Mouse (Mus musculus) neural tube, embryonic 11.5 days (tissue): ENCODE data around the gene Prkag1. TPM values are rescaled to one million over a fixed set of nuclear protein-coding genes. Genes with fewer than 3 reads are reported as not detected.

Experiments used
- ATAC-seq: fragments of 200-750 bp; cut with Nextera tagmentation; 2 replicates; pipeline ENCODE4 v1.8.0; 2017; ENCODE audit warnings: moderate number of reproducible peaks, mild to moderate bottlenecking, moderate TSS enrichment, moderate library complexity; ENCODE audit not compliant: insufficient read depth, low FRiP score, low TSS enrichment
- DNase-seq: peaks from one replicate; pipeline ENCODE4 v3.0.0-alpha.2; 2015; ENCODE audit warnings: low spot score
- H3K27ac ChIP-seq: fragments of 300-500 bp; sonication (generic); 2 replicates; pipeline ENCODE4 v1.5.1; 2014; ENCODE audit warnings: low read depth, mild to moderate bottlenecking, low read length
- H3K27me3 ChIP-seq: fragments of 300-500 bp; sonication (generic); 2 replicates; pipeline ENCODE4 v1.6.1; 2014; ENCODE audit warnings: mild to moderate bottlenecking, low read length, mixed read lengths; ENCODE audit not compliant: control insufficient read depth, insufficient read depth
- H3K36me3 ChIP-seq: fragments of 300-500 bp; sonication (generic); 2 replicates; pipeline ENCODE4 v1.6.1; 2014; ENCODE audit warnings: mild to moderate bottlenecking, low read length, moderate library complexity, mixed read lengths; ENCODE audit not compliant: control insufficient read depth, insufficient read depth
- H3K4me1 ChIP-seq: fragments of 300-500 bp; sonication (generic); 2 replicates; pipeline ENCODE4 v1.6.1; 2014; ENCODE audit warnings: low read length, mixed read lengths; ENCODE audit not compliant: control insufficient read depth, insufficient read depth
- H3K4me2 ChIP-seq: fragments of 300-500 bp; sonication (generic); 2 replicates; pipeline ENCODE4 v1.6.1; 2014; ENCODE audit warnings: low read depth, mild to moderate bottlenecking, moderate library complexity
- H3K4me3 ChIP-seq: fragments of 300-500 bp; sonication (generic); 2 replicates; pipeline ENCODE4 v1.5.1; 2014; ENCODE audit warnings: low read depth, low read length
- H3K9ac ChIP-seq: fragments of 300-500 bp; sonication (generic); 2 replicates; pipeline ENCODE4 v1.6.1; 2014; ENCODE audit warnings: mild to moderate bottlenecking, low read length
- H3K9me3 ChIP-seq: fragments of 300-500 bp; sonication (generic); 2 replicates; pipeline ENCODE4 v1.6.1; 2016; ENCODE audit warnings: low read length; ENCODE audit not compliant: control insufficient read depth
- WGBS: fragments of 180-500 bp; shearing (Covaris S2); extraction: QIAGEN DNeasy Blood & Tissue Kit; methylation state at CpG from one replicate; pipeline ENCODE4 v1.1.7; 2014; 5-methylcytosine and 5-hydroxymethylcytosine counted together
- polyA plus RNA-seq: library from polyadenylated mRNA; unstranded; fragments of >200 nt; fragmentation: Nextera tagmentation; extraction: Ambion mirVana; gene quantifications from 2 replicates; pipeline ENCODE4 v1.2.1, GENCODE M21; 2014

Prkag1 gene
- polyA plus RNA-seq, 1 experiment from 2014 or later = 73.1 TPM

GRCm38 (mm10) chr15:98868346-98869063 is 37.2 kb upstream of the Prkag1 start:
- peaks cover 21% of the 10 kb centered on the region for H3K36me3 ChIP-seq
- no peaks in the 10 kb centered on the region for H3K27me3 ChIP-seq
- H3K9ac ChIP-seq = peak overlapping the region; percentile 99
- DNase-seq (no peak), ATAC-seq (no peak)
- peak overlapping the region; percentile 93 for H3K4me3 ChIP-seq
- 44% methylated on average over 11 of the region's 11 CpGs for WGBS
- no peaks in the 10 kb centered on the region for H3K9me3 ChIP-seq
- no peak overlapping the region; the same call in 1 of the 2 replicates for H3K27ac ChIP-seq
- H3K4me2 ChIP-seq = peak overlapping the region; percentile 91
- H3K4me1 ChIP-seq = peaks cover 24% of the 10 kb centered on the region

- DNase-seq (no peak), ATAC-seq (no peak)
- H3K36me3 ChIP-seq = peaks cover 30% of the 10 kb centered on the region
- no peaks in the 10 kb centered on the region for H3K9me3 ChIP-seq
- no peak overlapping the region for H3K4me3 ChIP-seq
- peaks cover 20% of the 10 kb centered on the region for H3K4me1 ChIP-seq
- 82% methylated on average over 6 of the region's 6 CpGs for WGBS
- no peak overlapping the region for H3K4me2 ChIP-seq
- H3K27ac ChIP-seq = no peak overlapping the region
- no peaks in the 10 kb centered on the region for H3K27me3 ChIP-seq
- no peak overlapping the region for H3K9ac ChIP-seq
These were observed 36.0 kb upstream of the Prkag1 start for GRCm38 (mm10) chr15:98867321-98867720.

GRCm38 (mm10) chr15:98866501-98866900 is 35.2 kb upstream of the Prkag1 start:
- Histone ChIP-seq H3K9me3 (no peaks in the 10 kb centered on the region), H3K9ac (no peak overlapping the region), H3K36me3 (peaks cover 38% of the 10 kb centered on the region), H3K4me3 (no peak overlapping the region), H3K4me1 (peaks cover 20% of the 10 kb centered on the region), H3K27ac (no peak overlapping the region), H3K4me2 (no peak overlapping the region), H3K27me3 (no peaks in the 10 kb centered on the region)
- DNase-seq (no peak), ATAC-seq (no peak)
- WGBS = 88% methylated on average over 5 of the region's 5 CpGs

GRCm38 (mm10) chr15:98865771-98866170 is 34.5 kb upstream of the Prkag1 start:
- no peak overlapping the region for H3K4me2 ChIP-seq
- H3K4me3 ChIP-seq = no peak overlapping the region
- peaks cover 46% of the 10 kb centered on the region for H3K36me3 ChIP-seq
- peaks cover 20% of the 10 kb centered on the region for H3K4me1 ChIP-seq
- no peaks in the 10 kb centered on the region for H3K9me3 ChIP-seq
- ATAC-seq = no peak
- H3K9ac ChIP-seq = no peak overlapping the region
- H3K27me3 ChIP-seq = no peaks in the 10 kb centered on the region
- 98% methylated on average over 8 of the region's 8 CpGs for WGBS
- H3K27ac ChIP-seq = no peak overlapping the region
- DNase-seq = no peak

GRCm38 (mm10) chr15:98864951-98865350 is 33.6 kb upstream of the Prkag1 start:
- Histone ChIP-seq H3K9ac (no peak overlapping the region), H3K27me3 (no peaks in the 10 kb centered on the region), H3K4me2 (no peak overlapping the region), H3K27ac (no peak overlapping the region), H3K9me3 (no peaks in the 10 kb centered on the region), H3K36me3 (peaks cover 51% of the 10 kb centered on the region), H3K4me1 (peaks cover 19% of the 10 kb centered on the region), H3K4me3 (no peak overlapping the region)
- no peak for DNase-seq
- no peak for ATAC-seq
- 95% methylated on average over 6 of the region's 6 CpGs for WGBS

- Histone ChIP-seq H3K9ac (no peak overlapping the region), H3K4me2 (no peak overlapping the region), H3K4me3 (no peak overlapping the region), H3K27ac (no peak overlapping the region), H3K9me3 (no peaks in the 10 kb centered on the region), H3K4me1 (peaks cover 5% of the 10 kb centered on the region), H3K27me3 (no peaks in the 10 kb centered on the region), H3K36me3 (peaks cover 60% of the 10 kb centered on the region)
- no peak for DNase-seq
- 92% methylated on average over 12 of the region's 12 CpGs for WGBS
- no peak for ATAC-seq
These were observed 32.2 kb upstream of the Prkag1 start for GRCm38 (mm10) chr15:98863451-98863958.

- Histone ChIP-seq H3K9me3 (no peaks in the 10 kb centered on the region), H3K4me1 (no peaks in the 10 kb centered on the region), H3K27ac (no peak overlapping the region), H3K4me3 (no peak overlapping the region), H3K27me3 (no peaks in the 10 kb centered on the region), H3K9ac (no peak overlapping the region), H3K36me3 (peaks cover 75% of the 10 kb centered on the region), H3K4me2 (no peak overlapping the region)
- DNase-seq = no peak
- 88% methylated on average over 20 of the region's 21 CpGs for WGBS
- no peak for ATAC-seq
These were observed 30.5 kb upstream of the Prkag1 start for GRCm38 (mm10) chr15:98861701-98862410.

- no peak for ATAC-seq
- no peak overlapping the region for H3K4me2 ChIP-seq
- DNase-seq = no peak
These were observed 29.6 kb upstream of the Prkag1 start for GRCm38 (mm10) chr15:98860921-98861320.

More at GRCm38 (mm10) chr15:98860921-98861320, 29.6 kb upstream of the Prkag1 start:
- Histone ChIP-seq H3K36me3 (peaks cover 78% of the 10 kb centered on the region), H3K4me3 (no peak overlapping the region), H3K27ac (no peak overlapping the region), H3K9me3 (no peaks in the 10 kb centered on the region), H3K4me1 (no peaks in the 10 kb centered on the region), H3K9ac (no peak overlapping the region), H3K27me3 (no peaks in the 10 kb centered on the region)
- 93% methylated on average over 18 of the region's 18 CpGs for WGBS
